Mouse (Mus musculus) liver, adult 2 months (tissue): ENCODE measurements around the gene Clta.

Source experiments
- CTCF ChIP-seq: fragments of 200-500 bp; IDR thresholded peaks from 2 replicates; pipeline ENCODE4 v1.5.1; 2011; ENCODE audit warnings: low read depth, low read length, control low read depth
- POLR2A ChIP-seq: fragments of 200-500 bp; IDR thresholded peaks from 2 replicates; pipeline ENCODE4 v1.6.1; 2011; ENCODE audit warnings: low read length, control low read depth; ENCODE audit not compliant: insufficient read depth; ENCODE audit errors: extremely low read depth

DNA sequence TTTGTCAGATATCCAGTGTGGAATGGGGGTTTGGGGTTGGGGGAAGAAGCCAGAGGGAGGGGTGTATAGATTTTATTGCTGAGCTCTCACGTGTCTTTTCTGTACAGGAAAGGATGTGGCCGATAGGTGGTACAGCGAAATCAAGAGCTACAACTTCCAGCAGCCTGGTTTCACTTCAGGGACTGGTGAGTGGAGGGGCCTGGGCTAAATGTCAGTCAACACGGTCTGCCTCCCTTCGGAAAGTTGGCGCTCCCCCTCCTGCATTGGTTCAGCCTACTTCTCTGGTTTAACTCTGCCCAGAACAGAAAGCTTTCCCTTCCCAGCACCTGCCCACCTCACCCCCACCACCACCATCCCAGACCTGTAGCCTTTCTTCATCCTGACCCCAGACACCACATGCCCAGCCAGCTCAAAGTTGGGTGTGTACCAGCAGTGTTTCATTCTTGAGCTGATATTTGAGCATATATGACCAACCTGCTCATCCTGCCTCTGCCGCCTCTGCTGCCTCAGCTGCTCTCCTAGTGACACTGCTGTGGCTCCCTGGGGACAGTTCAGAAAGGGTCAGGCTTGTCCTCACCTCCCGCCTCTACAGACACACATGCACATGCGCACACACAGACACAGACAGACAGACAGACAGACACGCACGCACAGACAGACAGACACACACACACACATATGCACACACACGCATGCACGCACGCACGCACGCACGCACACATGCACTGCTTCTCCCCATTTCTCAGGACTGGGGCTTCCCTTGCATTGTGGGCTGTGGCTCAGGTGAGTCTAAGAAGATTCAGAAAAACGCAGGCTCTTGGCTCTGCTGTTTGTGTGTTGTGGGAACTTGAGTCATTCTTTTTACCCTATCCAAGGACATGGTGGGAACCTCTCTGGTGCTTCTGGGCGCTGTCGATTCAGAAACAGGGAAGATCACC is 33.6 kb upstream of the Clta start:
- no peak for TF ChIP-seq POLR2A
- TF ChIP-seq CTCF, result no peak
